Comparison of ENCODE assay signal across 14 mouse cellular contexts in genomic region chr15:99438966-99439698, GRCm38 (mm10). TPM values are rescaled to one million over a fixed set of nuclear protein-coding genes. Genes with fewer than 3 reads are reported as not detected.
A peak's percentile ranks its signal among the peaks of the same experiment; 100 is the strongest.
DNase-seq lines count a peak whose midpoint lies in the region; ATAC-seq and TF ChIP-seq lines count a peak whose summit lies in the region.
"Had no signal": no experiment of that assay in that cellular context is flagged by ENCODE, and none has a peak within 500 bp of the region (broad histone marks: within the 10 kb centered on the region; RNA-seq: fewer than 3 reads in every experiment).

No protein-coding gene starts in this region.

- TF ChIP-seq CTCF in gastrocnemius, adult 2 months (IDR thresholded peaks at IDR 0.05), result no peak
- no peak for TF ChIP-seq CTCF in kidney, adult 2 months (conservative IDR thresholded peaks at IDR 0.05; ENCODE audit: insufficient read depth, insufficient read length, low read depth, low read length)

- intact Hi-C loops in gastrocnemius, adult 2 months (cut with DNase I), result no loop called here
- intact Hi-C loops in gastrocnemius, postnatal 36 days (cut with DNase I), result no loop called here

- peaks cover 72% of the 10 kb centered on the region for H3K4me1 ChIP-seq in kidney, embryonic 16.5 days (ENCODE audit: insufficient read depth, low read length)
- H3K4me1 ChIP-seq in kidney, adult 2 months (ENCODE audit: control insufficient read depth, insufficient read depth, low read length), result no peaks in the 10 kb centered on the region
- H3K4me1 ChIP-seq in limb, embryonic 15.5 days, result peaks cover 75% of the 10 kb centered on the region

- ATAC-seq in kidney, embryonic 16.5 days (ENCODE audit: low FRiP score, low TSS enrichment), result no peak
- no peak for ATAC-seq in limb, embryonic 15.5 days (ENCODE audit: insufficient number of reproducible peaks, low FRiP score, low TSS enrichment, low read depth)

- H3K9me3 ChIP-seq in kidney, embryonic 16.5 days (ENCODE audit: low read length), result no peaks in the 10 kb centered on the region
- H3K9me3 ChIP-seq in limb, embryonic 15.5 days, result no peaks in the 10 kb centered on the region
- H3K9me3 ChIP-seq: forebrain, embryonic 10.5 days; G1E had no signal

- TF ChIP-seq POLR2A in kidney, adult 2 months (IDR thresholded peaks at IDR 0.05; ENCODE audit: low read depth, low read length), result no peak

- WGBS in kidney, embryonic 16.5 days, result 80% methylated on average over 8 of the region's 8 CpGs
- WGBS in kidney, adult 2 months, result 86% methylated on average over 8 of the region's 8 CpGs
- WGBS in limb, embryonic 15.5 days, result 62% methylated on average over 8 of the region's 8 CpGs

- no peaks in the 10 kb centered on the region for H3K36me3 ChIP-seq in kidney, embryonic 16.5 days (ENCODE audit: insufficient read depth, low read length)
- H3K36me3 ChIP-seq in kidney, adult 2 months (ENCODE audit: control insufficient read depth, insufficient read depth, low read length), result no peaks in the 10 kb centered on the region
- peaks cover 5% of the 10 kb centered on the region; the same call in 1 of the 2 replicates for H3K36me3 ChIP-seq in limb, embryonic 15.5 days

- H3K4me3 ChIP-seq in gastrocnemius, adult 2 months, result no peak overlapping the region
- no peak overlapping the region for H3K4me3 ChIP-seq in kidney, embryonic 16.5 days (ENCODE audit: low read length)
- H3K4me3 ChIP-seq in kidney, adult 2 months (ENCODE audit: insufficient read depth, low read depth, low read length), result no peak overlapping the region
- no peak overlapping the region for H3K4me3 ChIP-seq in limb, embryonic 15.5 days
- H3K4me3 ChIP-seq: forebrain, embryonic 10.5 days had no signal

- H3K9ac ChIP-seq in kidney, embryonic 16.5 days (replicated peaks; ENCODE audit: low read length), result peak overlapping the region; percentile 36
- no peak overlapping the region for H3K9ac ChIP-seq in limb, embryonic 15.5 days

- peak overlapping the region; percentile 73 for H3K27ac ChIP-seq in gastrocnemius, adult 2 months
- no peak overlapping the region for H3K27ac ChIP-seq in kidney, embryonic 16.5 days (ENCODE audit: low read length)
- no peak overlapping the region for H3K27ac ChIP-seq in kidney, adult 2 months (ENCODE audit: insufficient read depth, low read depth, low read length)
- peak overlapping the region; percentile 47; the same call in 1 of the 2 replicates for H3K27ac ChIP-seq in limb, embryonic 15.5 days

- H3K27me3 ChIP-seq in kidney, embryonic 16.5 days (ENCODE audit: insufficient read depth, low read length), result no peaks in the 10 kb centered on the region
- H3K27me3 ChIP-seq in kidney, adult 2 months (replicated peaks; ENCODE audit: control insufficient read depth, insufficient read depth, low read length), result no peaks in the 10 kb centered on the region
- H3K27me3 ChIP-seq in limb, embryonic 15.5 days, result no peaks in the 10 kb centered on the region

- H3K4me2 ChIP-seq in kidney, embryonic 16.5 days (replicated peaks; ENCODE audit: low read depth, low read length), result no peak overlapping the region
- H3K4me2 ChIP-seq in limb, embryonic 15.5 days, result no peak overlapping the region

- DNase-seq in gastrocnemius, adult 2 months, result no peak
- no peak for DNase-seq in gastrocnemius, postnatal 36 days
- no peak for DNase-seq in kidney, adult 2 months
- peak; percentile 15 for DNase-seq in A20 (ENCODE audit: low read depth, low spot score)
- no peak for DNase-seq in thymus, postnatal 14 days
- DNase-seq in urinary bladder, postnatal 4 days (ENCODE audit: low spot score in 2 of 2), result no peak
- DNase-seq: cerebellum, postnatal 14 days; kidney, postnatal 36 days; lung, adult 18-20 months; thymus, adult 18-20 months had no signal

RNA-seq across cellular contexts. Expression of gene Nckap5l, which starts 18.4 kb away (rescaled TPM):
- 1 to 10 TPM; 2.3 to 2.7 TPM for total RNA-seq in gastrocnemius, adult 2 months (2021)
- 1 to 10 TPM; 3.6 to 4.0 TPM for total RNA-seq in gastrocnemius, postnatal 36 days (2021)
- 9.3 and 10.9 TPM in 2 replicates for polyA plus RNA-seq in kidney, embryonic 16.5 days (2015; fragmentation: Nextera tagmentation; extraction: Ambion mirVana)
- 3.1 and 3.9 TPM in 2 replicates for polyA plus RNA-seq in kidney, adult 2 months (2012; rRNA removed)
- polyA plus RNA-seq in limb, embryonic 15.5 days (2015; fragmentation: Nextera tagmentation; extraction: Ambion mirVana), result 10.5 and 12.3 TPM in 2 replicates

RNA-seq across cellular contexts. Expression of gene Bcdin3d, which starts 35.4 kb away (rescaled TPM):
- total RNA-seq in gastrocnemius, adult 2 months (2021), result 1 to 10 TPM; 4.3 to 4.5 TPM
- 1 to 10 TPM; 3.0 to 3.5 TPM for total RNA-seq in gastrocnemius, postnatal 36 days (2021)
- polyA plus RNA-seq in kidney, embryonic 16.5 days (2015; fragmentation: Nextera tagmentation; extraction: Ambion mirVana), result 16.8 and 18.2 TPM in 2 replicates
- polyA plus RNA-seq in kidney, adult 2 months (2012; rRNA removed), result 5.8 and 7.0 TPM in 2 replicates
- 12.7 and 15.1 TPM in 2 replicates for polyA plus RNA-seq in limb, embryonic 15.5 days (2015; fragmentation: Nextera tagmentation; extraction: Ambion mirVana)

RNA-seq across cellular contexts. Expression of gene Tmbim6, which starts 46.5 kb away (rescaled TPM):
- 100 to 1,000 TPM; 181 to 184 TPM for total RNA-seq in gastrocnemius, adult 2 months (2021)
- total RNA-seq in gastrocnemius, postnatal 36 days (2021), result 100 to 1,000 TPM; 165 to 172 TPM
- 634 and 653 TPM in 2 replicates for polyA plus RNA-seq in kidney, embryonic 16.5 days (2015; fragmentation: Nextera tagmentation; extraction: Ambion mirVana)
- 2,322 and 2,701 TPM in 2 replicates for polyA plus RNA-seq in kidney, adult 2 months (2012; rRNA removed)
- 327 and 351 TPM in 2 replicates for polyA plus RNA-seq in limb, embryonic 15.5 days (2015; fragmentation: Nextera tagmentation; extraction: Ambion mirVana)

Comparison
In these comparisons a context has a peak if more than half of its experiments do, and no peak if none do; other contexts are left out.
1. H3K27ac ChIP-seq: peak in gastrocnemius, adult 2 months (single experiment) and limb, embryonic 15.5 days (single experiment); none in kidney, embryonic 16.5 days (single experiment) and kidney, adult 2 months (single experiment).